Mouse (Mus musculus) forelimb bud, embryonic 11.5 days (tissue): Measurements from ENCODE around the gene Ubxn7.

Experiments
- DNase-seq: peaks from one replicate; pipeline ENCODE4 v3.0.0-alpha.2; 2012; ENCODE audit warnings: low read depth, low spot score

Ubxn7 gene

GRCm38 (mm10) chr16:32431926-32432325 lies 99.9 kb downstream of the Ubxn7 start:
- DNase-seq = no peak

DNA sequence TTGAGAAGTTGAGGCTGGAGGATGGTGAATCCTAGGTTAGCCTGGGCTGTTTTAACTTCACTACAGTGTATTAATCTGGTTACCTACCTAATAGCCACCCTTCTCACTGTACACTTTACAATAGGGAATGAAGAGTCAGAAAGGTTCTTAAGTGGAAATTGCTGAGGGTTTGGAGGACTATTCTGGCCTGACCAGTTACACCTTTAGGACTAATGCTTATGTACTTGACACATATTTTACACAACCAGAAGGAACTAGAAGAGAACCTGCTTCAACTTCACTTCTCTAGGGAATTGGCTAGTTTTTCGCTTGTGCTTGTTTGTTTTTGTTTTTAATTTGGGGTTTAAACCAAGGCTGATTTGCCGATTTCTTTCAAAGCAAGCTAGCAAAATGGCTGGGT lies 101.1 kb downstream of the Ubxn7 start:
- no peak for DNase-seq

- DNase-seq = no peak
Measured at GRCm38 (mm10) chr16:32434066-32434465, 102.0 kb downstream of the Ubxn7 start.

DNA sequence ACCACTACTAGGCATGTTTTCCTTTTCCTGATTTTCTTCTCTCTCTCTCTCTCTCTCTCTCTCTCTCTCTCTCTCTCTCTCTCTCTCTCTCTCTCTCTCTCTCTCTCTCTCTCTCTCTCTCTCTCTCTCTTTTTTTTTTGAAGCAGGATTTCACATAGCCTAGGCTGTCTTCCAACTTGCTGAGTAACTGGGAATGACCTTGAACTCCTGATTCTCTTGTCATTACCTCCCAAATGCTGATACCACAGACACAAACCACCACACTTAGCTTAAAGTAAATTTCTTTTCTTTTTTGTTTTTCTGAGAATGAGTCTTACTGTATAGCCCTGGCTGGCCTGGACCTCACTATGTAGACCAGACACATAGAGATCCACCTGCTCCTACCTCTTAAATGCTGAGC lies 102.6 kb downstream of the Ubxn7 start:
- DNase-seq = no peak

GRCm38 (mm10) chr16:32436657-32437056 lies 104.6 kb downstream of the Ubxn7 start:
- no peak for DNase-seq

- no peak for DNase-seq
Measured at GRCm38 (mm10) chr16:32437266-32437665, 105.2 kb downstream of the Ubxn7 start.

- DNase-seq = no peak
Measured at GRCm38 (mm10) chr16:32441432-32441831, 109.4 kb downstream of the Ubxn7 start.
